Mouse (Mus musculus) kidney, adult 2 months (tissue): Measurements from ENCODE around the gene Plcb1.

ENCODE experiments used
- CTCF ChIP-seq: fragments of 200-500 bp; conservative IDR thresholded peaks from 2 replicates; pipeline ENCODE4 v1.5.1; 2011; ENCODE audit warnings: low read depth, mild to moderate bottlenecking, control low read depth, low read length, moderate library complexity, mixed read lengths; ENCODE audit not compliant: insufficient read depth, insufficient read length
- POLR2A ChIP-seq: fragments of 200-500 bp; IDR thresholded peaks from one replicate; pipeline ENCODE4 v1.6.1; 2011; ENCODE audit warnings: low read depth, low read length, control low read depth

- no peak for TF ChIP-seq CTCF
- no peak for TF ChIP-seq POLR2A
Observed at GRCm38 (mm10) chr2:134816383-134816782, 30.5 kb downstream of the Plcb1 start.
